Mouse (Mus musculus) T-helper 17 cell (primary cell): ENCODE data around the gene Pus1.

ENCODE experiments used
- in situ Hi-C, 2 experiments: fragments of 300-600 bp; cut with MboI, MseI; formaldehyde crosslinking; loops; 1 replicate in 1 of 2; 2 replicates in 1 of 2; pipeline ENCODE4 v1.15.1; 2025; ENCODE audit warnings: high pct_unique_total_duplicates in 2 of 2

Pus1 gene

GRCm38 (mm10) chr5:110781529-110782238, 1.2 kb upstream of the Pus1 start:
- in situ Hi-C loops, result loop anchor here in 1 of 2 experiments (5.0 kb wide), 1 partner anchor 56 kb away; the partner anchor contains the start of genes Chek2 and Hscb

GRCm38 (mm10) chr5:110780761-110781528, 486 bp upstream of the Pus1 start:
- in situ Hi-C loops, result loop anchor here in 1 of 2 experiments (5.0 kb wide), 1 partner anchor 56 kb away; the partner anchor contains the start of genes Chek2 and Hscb

GRCm38 (mm10) chr5:110779276-110779997, 1.0 kb downstream of the Pus1 start:
- in situ Hi-C loops, result loop anchor here in 1 of 2 experiments (5.0 kb wide), 1 partner anchor 63 kb away; no protein-coding TSS in a partner anchor

GRCm38 (mm10) chr5:110778263-110778662, 2.2 kb downstream of the Pus1 start:
- in situ Hi-C loops, result loop anchor here in 1 of 2 experiments (5.0 kb wide), 1 partner anchor 64 kb away; no protein-coding TSS in a partner anchor

- in situ Hi-C loops, result loop anchor here in 1 of 2 experiments (5.0 kb wide), 1 partner anchor 66 kb away; no protein-coding TSS in a partner anchor
Measured at GRCm38 (mm10) chr5:110776141-110776540, 4.3 kb downstream of the Pus1 start.

- in situ Hi-C loops, result loop anchor here in 1 of 2 experiments (5.0 kb wide), 1 partner anchor 1217 kb away; the partner anchor contains the start of gene Crlf2
Measured at GRCm38 (mm10) chr5:110774511-110774910, 5.9 kb downstream of the Pus1 start.

- in situ Hi-C loops, result loop anchor here in 1 of 2 experiments (5.0 kb wide), 1 partner anchor 1216 kb away; the partner anchor contains the start of gene Crlf2
Measured at GRCm38 (mm10) chr5:110772945-110773344, 7.5 kb downstream of the Pus1 start.

- in situ Hi-C loops, result loop anchor here in 1 of 2 experiments (5.0 kb wide), 1 partner anchor 1213 kb away; the partner anchor contains the start of gene Crlf2
Measured at GRCm38 (mm10) chr5:110770448-110771158, 9.9 kb downstream of the Pus1 start, which contains the start of gene Ep400. Gene Ep400, minus strand, starts transcription at chr5:110770717.

- in situ Hi-C loops, result loop anchor here in 1 of 2 experiments (5.0 kb wide), 1 partner anchor 1213 kb away; the partner anchor contains the start of gene Crlf2
Measured at GRCm38 (mm10) chr5:110770031-110770445, 10.4 kb downstream of the Pus1 start.

GRCm38 (mm10) chr5:110769272-110769671, 11.2 kb downstream of the Pus1 start:
- in situ Hi-C loops, result no loop called here

- in situ Hi-C loops, result no loop called here
Measured at GRCm38 (mm10) chr5:110763890-110764289, 16.6 kb downstream of the Pus1 start.

GRCm38 (mm10) chr5:110745021-110745420, 35.4 kb downstream of the Pus1 start:
- in situ Hi-C loops, result no loop called here

GRCm38 (mm10) chr5:110739496-110740275, 40.8 kb downstream of the Pus1 start:
- in situ Hi-C loops, result no loop called here

- in situ Hi-C loops, result no loop called here
Measured at GRCm38 (mm10) chr5:110735606-110736005, 44.9 kb downstream of the Pus1 start.

GRCm38 (mm10) chr5:110733231-110733823, 47.1 kb downstream of the Pus1 start:
- in situ Hi-C loops, result no loop called here

- in situ Hi-C loops, result no loop called here
Measured at GRCm38 (mm10) chr5:110731227-110731626, 49.2 kb downstream of the Pus1 start.

- in situ Hi-C loops, result no loop called here
Measured at GRCm38 (mm10) chr5:110727850-110728249, 52.6 kb downstream of the Pus1 start.
